Mouse (Mus musculus) adrenal gland, adult 10 weeks (tissue): ENCODE measurements around the gene Sbf2. TPM values are rescaled to one million over a fixed set of nuclear protein-coding genes. Genes with fewer than 3 reads are reported as not detected.

Source experiments
- polyA plus RNA-seq: library from polyadenylated mRNA; stranded (reverse); fragments of 350-450 nt; fragmentation: Illumina TruSeq; extraction: RNeasy Lipid Tissue Mini Kit (QIAGEN cat#74804); gene quantifications from one replicate; pipeline ENCODE4 v1.2.3, GENCODE M21; 2014; ENCODE audit warnings: low read depth, low replicate concordance

The Sbf2 gene
- 125 TPM for polyA plus RNA-seq

DNA sequence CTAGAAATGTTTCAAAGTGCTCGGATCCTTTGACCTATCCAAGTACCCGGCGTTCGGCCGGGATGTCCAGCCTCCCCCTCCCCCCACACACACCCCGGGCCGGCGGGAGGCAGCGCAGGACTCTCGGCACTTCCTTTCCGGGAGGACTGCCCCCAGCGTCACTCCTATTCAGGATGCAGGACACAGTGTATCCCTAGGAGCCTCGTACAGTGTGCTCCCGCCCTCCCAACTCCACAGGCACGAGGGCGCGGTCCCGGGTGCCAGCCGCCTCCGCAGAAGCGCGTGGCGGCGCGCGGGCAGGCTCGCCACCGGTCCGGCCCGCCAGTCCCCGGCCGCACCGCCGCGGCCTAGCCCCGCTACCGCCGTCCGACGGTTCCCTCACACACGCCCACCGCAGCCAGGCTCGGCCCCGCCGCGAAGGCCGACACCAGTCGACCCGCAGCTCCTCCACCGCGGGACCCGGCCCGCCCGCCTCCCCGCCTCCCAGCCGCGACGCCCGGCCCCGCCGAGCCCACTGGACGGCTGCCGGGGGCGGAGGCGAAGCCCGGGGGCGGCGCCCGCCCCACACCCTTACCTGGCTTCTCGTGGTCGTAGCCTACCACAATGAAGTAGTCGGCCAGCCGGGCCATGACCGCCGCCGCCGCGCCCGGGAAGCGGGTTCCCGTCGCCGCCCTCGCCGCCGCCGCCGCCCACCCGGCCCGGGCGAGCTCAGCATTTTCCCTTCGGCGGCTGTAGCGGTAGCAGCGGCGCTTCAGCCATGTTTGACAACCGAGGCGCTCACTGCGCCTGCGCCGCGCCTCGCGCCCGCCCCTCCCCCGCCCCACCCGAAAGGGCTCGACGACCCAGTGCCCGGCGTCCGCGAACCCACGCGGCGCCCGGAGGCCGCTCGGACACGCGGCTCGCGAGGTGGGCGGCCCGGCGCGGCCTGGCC is at the start of gene Sbf2:
Sbf2 (minus strand) TSS at position 790 of the 931 bp plus-strand sequence.

DNA sequence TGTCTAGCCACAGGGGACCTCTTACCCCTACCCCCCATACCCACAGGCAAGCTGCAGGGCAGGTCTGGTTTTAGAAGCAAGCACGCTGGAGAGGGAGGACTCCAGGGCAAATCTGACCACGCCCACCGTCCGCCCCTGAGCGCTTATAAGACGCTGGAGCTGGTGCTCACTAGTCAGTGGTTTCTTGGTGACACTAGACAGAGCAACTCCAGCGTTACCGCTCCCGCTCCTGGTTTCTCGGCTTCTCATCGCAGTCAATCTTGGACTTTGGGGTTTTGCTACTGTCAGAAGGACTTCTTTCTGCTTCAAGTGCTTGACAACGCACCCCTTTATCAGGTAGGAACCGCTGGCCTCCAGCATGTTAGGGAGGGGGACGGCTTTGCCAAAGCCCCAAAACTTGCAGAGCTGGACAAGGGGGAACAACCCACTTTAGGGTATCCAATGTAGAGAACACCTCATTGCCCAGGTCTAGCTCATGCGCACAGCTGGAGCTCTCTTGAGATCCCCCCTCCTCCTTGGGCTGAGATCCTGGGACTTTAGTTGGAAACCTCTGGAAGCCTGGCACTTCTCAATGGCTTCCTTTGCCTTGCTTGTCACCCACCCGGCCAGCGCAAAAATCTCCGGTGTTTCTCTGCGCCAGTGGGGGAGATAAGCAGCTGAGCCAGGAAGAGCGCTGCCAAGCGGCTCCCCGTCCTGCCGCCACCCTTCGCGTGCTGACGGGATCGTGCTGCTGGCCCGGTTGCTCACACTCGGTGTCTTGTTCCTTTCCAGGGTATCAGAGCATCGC is 13.0 kb upstream of the Sbf2 start, which contains the start of gene Adm:
Adm (plus strand) TSS at position 176 of the 787 bp plus-strand sequence.

Other genes with a start within 250 kb of the Sbf2 start
- 8.4 TPM for gene Adm, start 12.7 kb upstream of the Sbf2 start, polyA plus RNA-seq
- gene Ampd3, start 153.3 kb upstream of the Sbf2 start, polyA plus RNA-seq: 15.9 TPM
- 148 TPM for gene Rnf141, start 229.5 kb upstream of the Sbf2 start, polyA plus RNA-seq
- 9.7 TPM for gene Lyve1, start 248.3 kb upstream of the Sbf2 start, polyA plus RNA-seq